13 mouse cellular contexts compared by ENCODE assay signal in genomic region chr15:40279021-40279420, GRCm38 (mm10).
"Had no signal": no experiment of that assay in that cellular context is flagged by ENCODE, and none has a peak within 500 bp of the region (broad histone marks: within the 10 kb centered on the region; RNA-seq: fewer than 3 reads in every experiment).

No protein-coding gene starts in this region.

- H3K4me3 ChIP-seq: kidney, embryonic 15.5 days; limb, embryonic 15.5 days; liver, embryonic 12.5 days; midbrain, embryonic 10.5 days; neural tube, embryonic 12.5 days had no signal

- H3K4me2 ChIP-seq: kidney, embryonic 15.5 days; limb, embryonic 15.5 days; liver, embryonic 12.5 days; lung, embryonic 14.5 days; neural tube, embryonic 12.5 days had no signal

- H3K9ac ChIP-seq: kidney, embryonic 15.5 days; limb, embryonic 15.5 days; liver, embryonic 12.5 days; lung, embryonic 14.5 days; neural tube, embryonic 12.5 days had no signal

- H3K27me3 ChIP-seq: kidney, embryonic 15.5 days; limb, embryonic 15.5 days; liver, embryonic 12.5 days; neural tube, embryonic 12.5 days had no signal

- DNase-seq: kidney, postnatal 14 days; lung, embryonic 14.5 days; lung, postnatal 10 days; lung, postnatal 4 days; midbrain, embryonic 14.5 days; right cerebral cortex, adult 18-20 months; right cerebral cortex, postnatal 25 days; thymus, postnatal 36 days had no signal

- H3K27ac ChIP-seq: kidney, embryonic 15.5 days; limb, embryonic 15.5 days; liver, embryonic 12.5 days; midbrain, embryonic 10.5 days; neural tube, embryonic 12.5 days had no signal

- ATAC-seq: liver, embryonic 12.5 days had no signal

- H3K36me3 ChIP-seq: kidney, embryonic 15.5 days; limb, embryonic 15.5 days; liver, embryonic 12.5 days; midbrain, embryonic 10.5 days; neural tube, embryonic 12.5 days had no signal

- H3K9me3 ChIP-seq: kidney, embryonic 15.5 days; limb, embryonic 15.5 days; liver, embryonic 12.5 days; midbrain, embryonic 10.5 days; neural tube, embryonic 12.5 days had no signal

- H3K4me1 ChIP-seq: kidney, embryonic 15.5 days; limb, embryonic 15.5 days; liver, embryonic 12.5 days; midbrain, embryonic 10.5 days; neural tube, embryonic 12.5 days had no signal
